Mouse (Mus musculus) lung, postnatal 0 days (tissue): ENCODE results near the gene Nrxn3. TPM values are rescaled to one million over a fixed set of nuclear protein-coding genes. Genes with fewer than 3 reads are reported as not detected.

Source experiments
- ATAC-seq: fragments of 200-750 bp; cut with Nextera tagmentation; 2 replicates; pipeline ENCODE4 v1.8.0; 2017; ENCODE audit warnings: moderate library complexity
- DNase-seq: peaks from one replicate; pipeline ENCODE4 v3.0.0-alpha.2; 2016; ENCODE audit warnings: low spot score
- H3K27ac ChIP-seq: fragments of 300-500 bp; sonication (generic); 2 replicates; pipeline ENCODE4 v1.5.1; 2014; ENCODE audit warnings: antibody characterized with exemption, mild to moderate bottlenecking, low read length, mixed read lengths
- H3K27me3 ChIP-seq: fragments of 300-500 bp; sonication (generic); replicated peaks from 2 replicates; pipeline ENCODE4 v1.6.1; 2014; ENCODE audit warnings: low read length, mixed read lengths; ENCODE audit not compliant: insufficient read depth
- H3K36me3 ChIP-seq: fragments of 300-500 bp; sonication (generic); 2 replicates; pipeline ENCODE4 v1.6.1; 2014; ENCODE audit warnings: low read length, mixed read lengths; ENCODE audit not compliant: insufficient read depth
- H3K4me1 ChIP-seq: fragments of 300-500 bp; sonication (generic); 2 replicates; pipeline ENCODE4 v1.6.1; 2014; ENCODE audit warnings: antibody characterized with exemption, low read depth, low read length, mixed read lengths; ENCODE audit not compliant: insufficient read depth
- H3K4me2 ChIP-seq: fragments of 300-500 bp; sonication (generic); replicated peaks from 2 replicates; pipeline ENCODE4 v1.6.1; 2014; ENCODE audit warnings: low read depth, mild to moderate bottlenecking, low read length, moderate library complexity, mixed read lengths
- H3K4me3 ChIP-seq: fragments of 300-500 bp; sonication (generic); 2 replicates; pipeline ENCODE4 v1.5.1; 2014; ENCODE audit warnings: low read depth, low read length
- H3K9ac ChIP-seq: fragments of 300-500 bp; sonication (generic); replicated peaks from 2 replicates; pipeline ENCODE4 v1.6.1; 2014; ENCODE audit warnings: low read depth, mild to moderate bottlenecking
- H3K9me3 ChIP-seq: fragments of 300-500 bp; sonication (generic); 2 replicates; pipeline ENCODE4 v1.6.1; 2016; ENCODE audit warnings: low read length, mixed read lengths
- CTCF ChIP-seq: IDR thresholded peaks from 2 replicates; pipeline ENCODE4 v1.5.1; 2016; ENCODE audit warnings: antibody characterized with exemption, mild to moderate bottlenecking
- EP300 ChIP-seq: IDR thresholded peaks from 2 replicates; pipeline ENCODE4 v1.6.1; 2016; ENCODE audit warnings: antibody characterized with exemption, mild to moderate bottlenecking, control low read depth
- WGBS: fragments of 180-500 bp; shearing (Covaris S2); extraction: QIAGEN DNeasy Blood & Tissue Kit; methylation state at CpG from one replicate; pipeline ENCODE4 v1.1.7; 2014; 5-methylcytosine and 5-hydroxymethylcytosine counted together
- polyA plus RNA-seq: library from polyadenylated mRNA; unstranded; fragments of >200 nt; fragmentation: Nextera tagmentation; extraction: Ambion mirVana; gene quantifications from 2 replicates; pipeline ENCODE4 v1.2.1, GENCODE M21; 2015

The Nrxn3 gene
- polyA plus RNA-seq, 1 experiment from 2014 or later = 2.1 TPM

- ATAC-seq = no peak
- no peaks in the 10 kb centered on the region for H3K9me3 ChIP-seq
- 36% methylated on average over 6 of the region's 6 CpGs for WGBS
These were observed 127.9 kb downstream of the Nrxn3 start for GRCm38 (mm10) chr12:88850400-88851179.

GRCm38 (mm10) chr12:88854039-88854438 is 131.4 kb downstream of the Nrxn3 start:
- Histone ChIP-seq H3K4me1 (no peaks in the 10 kb centered on the region), H3K4me3 (no peak overlapping the region), H3K27ac (no peak overlapping the region), H3K27me3 (no peaks in the 10 kb centered on the region), H3K36me3 (no peaks in the 10 kb centered on the region), H3K4me2 (no peak overlapping the region), H3K9ac (no peak overlapping the region), H3K9me3 (no peaks in the 10 kb centered on the region)
- DNase-seq = no peak
- no peak for ATAC-seq
- 68% methylated on average over 4 of the region's 4 CpGs for WGBS
- TF ChIP-seq CTCF = no peak
- no peak for TF ChIP-seq EP300

More at GRCm38 (mm10) chr12:88850400-88851179, 127.9 kb downstream of the Nrxn3 start:
- DNase-seq = no peak
- H3K27ac ChIP-seq = no peak overlapping the region
- TF ChIP-seq CTCF (no peak), EP300 (no peak)
- no peak overlapping the region for H3K4me2 ChIP-seq
- no peaks in the 10 kb centered on the region for H3K27me3 ChIP-seq
- no peak overlapping the region for H3K4me3 ChIP-seq
- H3K9ac ChIP-seq = no peak overlapping the region
- H3K4me1 ChIP-seq = no peaks in the 10 kb centered on the region
- H3K36me3 ChIP-seq = no peaks in the 10 kb centered on the region

GRCm38 (mm10) chr12:88857701-88858100 is 135.0 kb downstream of the Nrxn3 start:
- no peaks in the 10 kb centered on the region for H3K4me1 ChIP-seq
- no peaks in the 10 kb centered on the region for H3K27me3 ChIP-seq
- no peak overlapping the region for H3K4me2 ChIP-seq
- no peaks in the 10 kb centered on the region for H3K9me3 ChIP-seq
- 77% methylated on average over 2 of the region's 2 CpGs for WGBS
- no peak overlapping the region for H3K9ac ChIP-seq
- no peak overlapping the region for H3K27ac ChIP-seq
- ATAC-seq (no peak), DNase-seq (no peak)
- no peak overlapping the region for H3K4me3 ChIP-seq
- TF ChIP-seq CTCF (no peak), EP300 (no peak)
- no peaks in the 10 kb centered on the region for H3K36me3 ChIP-seq

GRCm38 (mm10) chr12:88859456-88860345 is 137.0 kb downstream of the Nrxn3 start:
- no peak for DNase-seq
- Histone ChIP-seq H3K36me3 (no peaks in the 10 kb centered on the region), H3K27ac (no peak overlapping the region), H3K4me3 (no peak overlapping the region), H3K9ac (no peak overlapping the region), H3K9me3 (no peaks in the 10 kb centered on the region), H3K4me2 (no peak overlapping the region), H3K27me3 (no peaks in the 10 kb centered on the region), H3K4me1 (no peaks in the 10 kb centered on the region)
- TF ChIP-seq CTCF (no peak), EP300 (no peak)
- ATAC-seq = no peak
- WGBS = 74% methylated on average over 6 of the region's 6 CpGs

- Histone ChIP-seq H3K4me1 (no peaks in the 10 kb centered on the region), H3K9ac (no peak overlapping the region), H3K9me3 (no peaks in the 10 kb centered on the region), H3K27ac (no peak overlapping the region), H3K27me3 (no peaks in the 10 kb centered on the region), H3K36me3 (no peaks in the 10 kb centered on the region), H3K4me3 (no peak overlapping the region), H3K4me2 (no peak overlapping the region)
- ATAC-seq (no peak), DNase-seq (no peak)
- TF ChIP-seq CTCF = no peak
- no peak for TF ChIP-seq EP300
- WGBS = 56% methylated on average over 4 of the region's 4 CpGs
These were observed 137.7 kb downstream of the Nrxn3 start for GRCm38 (mm10) chr12:88860397-88860796.

GRCm38 (mm10) chr12:88863069-88863468 is 140.4 kb downstream of the Nrxn3 start:
- ATAC-seq = no peak
- H3K9ac ChIP-seq = no peak overlapping the region
- peak; percentile 13 for DNase-seq
- H3K27me3 ChIP-seq = no peaks in the 10 kb centered on the region
- H3K4me2 ChIP-seq = no peak overlapping the region
- H3K9me3 ChIP-seq = no peaks in the 10 kb centered on the region
- WGBS = 66% methylated on average over 4 of the region's 4 CpGs
- no peaks in the 10 kb centered on the region for H3K36me3 ChIP-seq
- TF ChIP-seq CTCF = no peak
- TF ChIP-seq EP300 = no peak
- no peak overlapping the region for H3K27ac ChIP-seq
- H3K4me3 ChIP-seq = no peak overlapping the region
- H3K4me1 ChIP-seq = no peaks in the 10 kb centered on the region
